Mouse (Mus musculus) liver, embryonic 13.5 days (tissue): Measurements from ENCODE around the gene Hnrnpul2. TPM values are rescaled to one million over a fixed set of nuclear protein-coding genes. Genes with fewer than 3 reads are reported as not detected.
"Not testable (repeated sequence)": the region's sequence is repeated elsewhere in the genome, so short reads cannot be mapped to it uniquely, and the experiment has no call there.

Experiments
- ATAC-seq: fragments of 200-750 bp; cut with Nextera tagmentation; 2 replicates; pipeline ENCODE4 v1.8.0; 2017; ENCODE audit warnings: low read depth, mild to moderate bottlenecking, moderate number of reproducible peaks, moderate library complexity
- DNase-seq: peaks from one replicate; pipeline ENCODE4 v3.0.0; 2022
- H3K27ac ChIP-seq: fragments of 300-500 bp; sonication (generic); 2 replicates; pipeline ENCODE4 v1.5.1; 2015; ENCODE audit warnings: moderate library complexity, mild to moderate bottlenecking, inconsistent platforms
- H3K27me3 ChIP-seq: fragments of 300-500 bp; sonication (generic); 2 replicates; pipeline ENCODE4 v1.6.1; 2015; ENCODE audit warnings: mild to moderate bottlenecking, inconsistent platforms
- H3K36me3 ChIP-seq: fragments of 300-500 bp; sonication (generic); 2 replicates; pipeline ENCODE4 v1.6.1; 2015; ENCODE audit warnings: mild to moderate bottlenecking, inconsistent platforms
- H3K4me1 ChIP-seq: fragments of 300-500 bp; sonication (generic); replicated peaks from 2 replicates; pipeline ENCODE4 v1.6.1; 2015; ENCODE audit warnings: inconsistent platforms
- H3K4me2 ChIP-seq: fragments of 300-500 bp; sonication (generic); 2 replicates; pipeline ENCODE4 v1.6.1; 2015; ENCODE audit warnings: inconsistent platforms, mild to moderate bottlenecking, moderate library complexity
- H3K4me3 ChIP-seq: fragments of 300-500 bp; sonication (generic); replicated peaks from 2 replicates; pipeline ENCODE4 v1.5.1; 2015; ENCODE audit warnings: mild to moderate bottlenecking, inconsistent platforms
- H3K9ac ChIP-seq: fragments of 300-500 bp; sonication (generic); 2 replicates; pipeline ENCODE4 v1.6.1; 2015; ENCODE audit warnings: mild to moderate bottlenecking, inconsistent platforms
- H3K9me3 ChIP-seq: fragments of 300-500 bp; sonication (generic); replicated peaks from 2 replicates; pipeline ENCODE4 v1.6.1; 2016; ENCODE audit warnings: inconsistent platforms
- WGBS: fragments of 180-500 bp; shearing (Covaris S2); methylation state at CpG from one replicate; pipeline ENCODE4 v1.1.7; 2015; ENCODE audit not compliant: insufficient replicate concordance; 5-methylcytosine and 5-hydroxymethylcytosine counted together
- polyA plus RNA-seq: library from polyadenylated mRNA; unstranded; fragments of >200 nt; fragmentation: Nextera tagmentation; extraction: Ambion mirVana; gene quantifications from 2 replicates; pipeline ENCODE4 v1.2.1, GENCODE M21; 2015

Hnrnpul2 gene
- polyA plus RNA-seq, 1 experiment from 2014 or later: 2.8 TPM

GRCm38 (mm10) chr19:8820424-8820956 lies 680 bp downstream of the Hnrnpul2 start:
- Histone ChIP-seq H3K4me1 (peaks cover 48% of the 10 kb centered on the region), H3K4me2 (peak overlapping the region; percentile 91), H3K27ac (peak overlapping the region; percentile 99), H3K9ac (peak overlapping the region; percentile 99), H3K36me3 (peaks cover 45% of the 10 kb centered on the region), H3K27me3 (no peaks in the 10 kb centered on the region), H3K9me3 (no peaks in the 10 kb centered on the region), H3K4me3 (peak overlapping the region; percentile 98)
- WGBS: under 1% methylated on average over 47 of the region's 48 CpGs
- DNase-seq (peak; percentile 57), ATAC-seq (peak; percentile 62)

- peak overlapping the region; percentile 99 for H3K27ac ChIP-seq
- DNase-seq: no peak
- whole genome bisulfite sequencing: under 1% methylated on average over 7 of the region's 7 CpGs
- peaks cover 45% of the 10 kb centered on the region for H3K36me3 ChIP-seq
- H3K9me3 ChIP-seq: no peaks in the 10 kb centered on the region
- peak overlapping the region; percentile 91 for H3K4me2 ChIP-seq
- H3K27me3 ChIP-seq: no peaks in the 10 kb centered on the region
- peak overlapping the region; percentile 99 for H3K9ac ChIP-seq
- peaks cover 42% of the 10 kb centered on the region for H3K4me1 ChIP-seq
- ATAC-seq: no peak
- H3K4me3 ChIP-seq: peak overlapping the region; percentile 98
Measured at GRCm38 (mm10) chr19:8821146-8821545, 1.3 kb downstream of the Hnrnpul2 start.

DNA sequence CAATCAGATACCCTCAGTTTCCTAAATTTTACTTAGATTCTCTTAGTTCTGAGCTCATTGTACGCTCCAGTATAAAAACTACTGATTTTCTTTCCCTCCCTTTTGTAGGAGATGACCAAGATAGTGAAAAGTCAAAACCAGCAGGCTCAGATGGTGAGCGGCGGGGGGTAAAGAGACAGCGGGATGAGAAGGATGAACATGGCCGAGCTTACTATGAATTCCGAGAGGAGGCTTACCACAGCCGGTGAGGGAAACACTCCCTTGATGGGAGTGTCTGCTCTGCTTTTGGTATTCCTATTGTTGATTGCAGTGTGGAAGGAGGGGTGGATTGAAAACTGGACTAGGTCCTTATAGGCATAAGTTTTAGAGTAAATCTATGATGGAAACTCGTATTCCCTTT lies 2.9 kb downstream of the Hnrnpul2 start:
- DNase-seq (no peak), ATAC-seq (no peak)
- no peaks in the 10 kb centered on the region for H3K9me3 ChIP-seq
- no peak overlapping the region for H3K27ac ChIP-seq
- H3K27me3 ChIP-seq: no peaks in the 10 kb centered on the region
- H3K36me3 ChIP-seq: peaks cover 51% of the 10 kb centered on the region
- peaks cover 26% of the 10 kb centered on the region for H3K4me1 ChIP-seq
- peak overlapping the region; percentile 99 for H3K9ac ChIP-seq
- peak overlapping the region; percentile 98 for H3K4me3 ChIP-seq
- 82% methylated on average over 8 of the region's 8 CpGs for WGBS
- H3K4me2 ChIP-seq: peak overlapping the region; percentile 91

DNA sequence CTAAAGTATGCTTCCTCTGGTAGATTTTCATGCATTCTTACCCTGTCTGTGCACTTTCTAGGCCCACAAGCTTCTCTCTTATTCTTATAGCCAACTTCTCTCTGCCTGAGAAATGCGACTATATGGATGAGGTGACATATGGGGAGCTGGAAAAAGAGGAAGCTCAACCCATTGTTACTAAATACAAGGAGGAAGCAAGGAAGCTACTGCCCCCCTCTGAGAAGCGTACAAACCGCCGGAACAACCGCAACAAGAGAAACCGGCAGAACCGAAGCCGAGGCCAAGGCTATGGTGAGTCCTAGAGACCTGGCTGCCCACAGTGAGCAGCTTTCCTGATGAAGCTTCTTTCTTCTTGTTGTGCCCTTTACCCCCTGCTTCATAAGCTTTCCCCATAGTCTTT lies 9.8 kb downstream of the Hnrnpul2 start, which contains the start of gene AC129217.1:
Gene AC129217.1 (plus strand): TSS at position 114 of the 400 bp plus-strand sequence.
- Histone ChIP-seq H3K4me3 (no peak within 1 kb of the TSS), H3K4me1 (no peaks in the 10 kb centered on the region), H3K9ac (no peak within 1 kb of the TSS), H3K36me3 (peaks cover 99% of the 10 kb centered on the region), H3K4me2 (no peak within 1 kb of the TSS), H3K27me3 (no peaks in the 10 kb centered on the region), H3K9me3 (no peaks in the 10 kb centered on the region), H3K27ac (peak within 1 kb of the TSS; percentile 2; the same call in 1 of the 2 replicates)
- DNase-seq (no peak), ATAC-seq (no peak)
- WGBS: 61% methylated on average over 8 of the region's 8 CpGs

DNA sequence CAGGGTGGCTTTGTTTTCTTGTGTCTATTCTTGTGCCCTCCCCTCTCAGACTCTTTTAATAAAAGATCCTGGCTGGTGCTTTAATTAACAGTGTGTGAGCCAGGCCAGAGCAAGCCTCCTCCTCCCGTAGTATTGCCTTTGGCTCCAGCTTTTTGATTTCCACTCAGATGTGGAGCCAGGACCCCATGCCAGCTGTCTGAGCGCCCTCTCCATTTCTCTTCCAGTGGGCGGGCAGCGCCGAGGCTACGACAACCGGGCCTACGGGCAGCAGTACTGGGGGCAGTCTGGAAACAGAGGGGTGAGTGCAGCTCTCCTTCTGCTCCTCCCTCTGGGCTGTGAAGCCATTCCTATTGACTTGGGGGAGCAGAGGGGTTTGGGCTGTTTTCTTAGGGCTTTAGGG lies 10.9 kb downstream of the Hnrnpul2 start:
- Histone ChIP-seq H3K9me3 (no peaks in the 10 kb centered on the region), H3K4me2 (no peak overlapping the region), H3K4me1 (no peaks in the 10 kb centered on the region), H3K27me3 (no peaks in the 10 kb centered on the region), H3K27ac (no peak overlapping the region), H3K36me3 (peaks cover 100% of the 10 kb centered on the region), H3K9ac (no peak overlapping the region), H3K4me3 (no peak overlapping the region)
- DNase-seq: no peak
- WGBS: 94% methylated on average over 8 of the region's 8 CpGs
- no peak for ATAC-seq

DNA sequence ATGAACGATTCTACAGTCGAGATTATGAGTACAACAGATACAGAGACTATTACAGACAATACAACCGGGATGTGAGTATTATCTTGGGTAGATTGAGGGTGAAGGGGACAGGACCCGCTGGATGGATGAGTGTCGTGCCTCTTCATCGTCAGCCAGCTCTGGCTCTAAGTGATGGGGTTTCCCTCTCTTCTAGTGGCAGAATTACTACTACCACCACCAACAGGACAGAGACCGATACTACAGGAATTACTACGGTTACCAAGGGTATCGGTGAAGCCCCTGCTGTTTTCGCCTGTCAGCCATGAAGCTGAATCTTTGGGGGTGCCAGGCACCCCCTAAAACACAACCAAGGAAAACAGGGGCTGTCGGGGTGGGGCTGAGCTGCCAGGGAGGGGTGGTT lies 11.5 kb downstream of the Hnrnpul2 start:
- DNase-seq (no peak), ATAC-seq (no peak)
- Histone ChIP-seq H3K9me3 (no peaks in the 10 kb centered on the region), H3K4me1 (no peaks in the 10 kb centered on the region), H3K4me2 (no peak overlapping the region), H3K27me3 (no peaks in the 10 kb centered on the region), H3K4me3 (no peak overlapping the region), H3K9ac (no peak overlapping the region), H3K36me3 (peaks cover 99% of the 10 kb centered on the region), H3K27ac (no peak overlapping the region)
- WGBS: 88% methylated on average over 11 of the region's 11 CpGs

DNA sequence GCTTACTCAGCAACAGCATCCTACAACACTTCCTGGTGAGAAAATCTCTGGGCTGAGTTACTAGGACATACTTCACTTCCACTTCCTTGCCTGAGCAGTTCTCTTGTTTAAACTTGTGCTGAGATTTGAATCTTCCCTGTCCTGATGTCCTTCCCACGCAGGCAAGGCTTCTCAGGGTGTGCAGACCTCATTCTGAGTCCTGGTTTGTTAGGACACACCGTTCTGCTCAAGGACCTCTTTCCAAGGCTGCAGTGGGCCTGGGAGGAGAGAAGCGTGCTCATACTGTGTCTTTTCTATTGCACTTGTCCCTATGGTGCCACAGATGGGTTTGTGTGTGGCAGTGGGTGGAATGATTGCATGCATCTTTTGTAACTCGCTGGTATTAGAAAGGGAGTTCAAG lies 13.2 kb downstream of the Hnrnpul2 start:
- Histone ChIP-seq H3K27ac (no peak overlapping the region), H3K4me2 (no peak overlapping the region), H3K27me3 (no peaks in the 10 kb centered on the region), H3K36me3 (peaks cover 83% of the 10 kb centered on the region), H3K4me1 (peaks cover 11% of the 10 kb centered on the region), H3K9ac (no peak overlapping the region), H3K9me3 (no peaks in the 10 kb centered on the region), H3K4me3 (no peak overlapping the region)
- 93% methylated on average over 4 of the region's 4 CpGs for WGBS
- no peak for DNase-seq
- no peak for ATAC-seq

DNA sequence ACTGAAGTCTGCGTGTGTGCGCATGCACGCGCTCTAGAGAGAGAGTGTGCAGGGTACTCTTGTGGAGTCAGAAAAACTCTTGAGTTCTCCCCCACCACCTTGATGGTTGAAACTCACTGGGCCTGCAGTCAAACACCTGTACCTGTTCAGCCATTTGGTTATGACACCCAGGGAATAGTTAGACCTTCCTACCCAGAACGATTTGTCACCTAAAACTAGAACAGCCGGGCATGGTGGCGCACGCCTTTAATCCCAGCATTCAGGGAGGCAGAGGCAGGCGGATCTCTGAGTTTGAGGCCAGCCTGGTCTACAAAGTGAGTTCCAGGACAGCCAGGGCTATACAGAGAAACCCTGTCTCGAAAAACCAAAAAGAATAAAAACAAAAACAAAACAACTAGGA lies 16.5 kb downstream of the Hnrnpul2 start:
- not testable (repeated sequence) for ATAC-seq, DNase-seq, H3K27me3 ChIP-seq, H3K4me2 ChIP-seq, H3K9me3 ChIP-seq, H3K4me3 ChIP-seq, H3K9ac ChIP-seq
- peak overlapping the region; percentile 93 for H3K27ac ChIP-seq
- 91% methylated on average over 10 of the region's 10 CpGs for WGBS
- peaks cover 44% of the 10 kb centered on the region for H3K4me1 ChIP-seq
- peaks cover 50% of the 10 kb centered on the region for H3K36me3 ChIP-seq

DNA sequence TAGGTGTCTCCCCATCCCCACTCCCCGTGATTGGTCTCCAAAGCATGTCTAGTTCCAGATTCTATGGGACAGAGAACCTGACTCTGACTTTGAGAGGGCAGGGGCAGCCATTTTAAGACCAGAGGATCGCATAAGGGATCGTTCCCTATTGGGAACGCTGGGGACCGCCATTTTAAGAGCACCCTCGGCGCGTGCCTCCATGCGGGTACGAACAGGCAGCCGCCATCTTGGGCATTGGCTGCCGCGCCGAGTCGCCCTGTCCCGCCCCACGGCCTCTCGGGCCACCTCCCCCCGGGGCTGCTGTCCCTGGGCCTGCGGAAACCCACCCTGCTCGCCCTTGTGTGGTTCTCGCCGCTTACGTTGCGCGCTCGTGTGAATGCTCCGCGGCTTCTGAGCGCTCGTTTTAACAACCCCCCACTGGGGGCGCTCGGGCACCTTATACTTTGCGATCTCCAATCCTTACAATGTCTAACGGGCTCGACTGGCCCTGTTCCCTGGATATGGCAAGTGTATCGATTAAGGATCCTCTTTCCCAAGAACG lies 17.5 kb downstream of the Hnrnpul2 start, which contains the start of gene Bscl2:
Gene Bscl2 (plus strand): TSS at position 217 of the 541 bp plus-strand sequence.
- Histone ChIP-seq H3K4me2 (peak within 1 kb of the TSS; percentile 91), H3K4me1 (peaks cover 46% of the 10 kb centered on the region), H3K27ac (peak within 1 kb of the TSS; percentile 93), H3K27me3 (no peaks in the 10 kb centered on the region), H3K9me3 (no peaks in the 10 kb centered on the region), H3K9ac (peak within 1 kb of the TSS; percentile 87), H3K36me3 (peaks cover 42% of the 10 kb centered on the region), H3K4me3 (peak within 1 kb of the TSS; percentile 75)
- peak; percentile 73 for ATAC-seq
- WGBS: under 1% methylated on average over 38 of the region's 38 CpGs
- peak; percentile 75 for DNase-seq

DNA sequence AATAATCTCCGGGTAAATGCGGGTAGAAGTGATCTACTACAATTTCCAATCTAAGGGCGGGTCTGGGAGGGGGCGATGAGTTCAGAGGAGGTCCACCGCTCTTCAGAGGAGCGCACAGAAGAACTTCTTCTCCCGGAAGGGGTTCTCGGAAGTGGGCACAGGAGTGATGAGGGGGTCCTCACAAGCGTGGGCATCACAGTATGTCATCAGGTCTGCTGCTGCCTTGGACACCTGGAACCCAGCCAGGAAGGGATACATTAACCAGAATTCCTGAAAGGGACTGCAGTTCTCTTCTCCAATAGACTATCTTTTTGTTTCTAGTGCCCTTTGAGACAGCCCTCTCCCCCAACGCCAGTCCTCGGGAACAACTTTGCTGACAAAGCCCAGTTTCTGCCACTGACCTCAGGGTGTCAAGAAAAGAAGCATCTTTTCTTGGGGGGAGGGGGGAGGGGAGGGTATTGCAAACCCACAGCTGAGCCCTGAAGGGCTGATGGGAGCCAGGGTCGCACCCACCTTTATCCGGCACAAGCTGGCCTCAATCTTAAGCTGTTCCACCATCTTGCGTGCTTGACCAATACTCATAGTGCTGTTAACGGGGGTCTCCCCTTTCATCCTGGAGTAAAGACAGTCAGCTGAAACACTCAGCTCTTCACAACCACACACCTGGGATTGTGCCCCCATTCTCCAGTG lies 18.4 kb downstream of the Hnrnpul2 start:
- H3K4me3 ChIP-seq: peak overlapping the region; percentile 75
- peak overlapping the region; percentile 93 for H3K27ac ChIP-seq
- 25% methylated on average over 15 of the region's 15 CpGs for WGBS
- H3K36me3 ChIP-seq: peaks cover 34% of the 10 kb centered on the region
- no peaks in the 10 kb centered on the region for H3K27me3 ChIP-seq
- peaks cover 46% of the 10 kb centered on the region for H3K4me1 ChIP-seq
- H3K9me3 ChIP-seq: no peaks in the 10 kb centered on the region
- peak overlapping the region; percentile 87 for H3K9ac ChIP-seq
- DNase-seq (no peak), ATAC-seq (0 out of 2 replicates have a peak, but pooled peaks have one; percentile 5)
- H3K4me2 ChIP-seq: peak overlapping the region; percentile 91

GRCm38 (mm10) chr19:8839103-8839907 lies 19.5 kb downstream of the Hnrnpul2 start, which contains the start of gene Gng3:
Gene Gng3 (minus strand): TSS chr19:8839194.
- Histone ChIP-seq H3K27ac (peak within 1 kb of the TSS; percentile 93), H3K27me3 (no peaks in the 10 kb centered on the region), H3K36me3 (peaks cover 23% of the 10 kb centered on the region), H3K4me2 (peak within 1 kb of the TSS; percentile 91), H3K4me1 (peaks cover 46% of the 10 kb centered on the region), H3K9ac (peak within 1 kb of the TSS; percentile 87), H3K4me3 (peak within 1 kb of the TSS; percentile 75), H3K9me3 (no peaks in the 10 kb centered on the region)
- DNase-seq: no peak
- ATAC-seq: no peak
- WGBS: 72% methylated on average over 11 of the region's 11 CpGs
